Mouse (Mus musculus): ENCODE measurements around the gene Neurl1b. TPM values are rescaled to one million over a fixed set of nuclear protein-coding genes. Genes with fewer than 3 reads are reported as not detected.

Neurl1b gene
- polyA plus RNA-seq, 1 experiment from 2014 or later = 0.25 TPM

DNA sequence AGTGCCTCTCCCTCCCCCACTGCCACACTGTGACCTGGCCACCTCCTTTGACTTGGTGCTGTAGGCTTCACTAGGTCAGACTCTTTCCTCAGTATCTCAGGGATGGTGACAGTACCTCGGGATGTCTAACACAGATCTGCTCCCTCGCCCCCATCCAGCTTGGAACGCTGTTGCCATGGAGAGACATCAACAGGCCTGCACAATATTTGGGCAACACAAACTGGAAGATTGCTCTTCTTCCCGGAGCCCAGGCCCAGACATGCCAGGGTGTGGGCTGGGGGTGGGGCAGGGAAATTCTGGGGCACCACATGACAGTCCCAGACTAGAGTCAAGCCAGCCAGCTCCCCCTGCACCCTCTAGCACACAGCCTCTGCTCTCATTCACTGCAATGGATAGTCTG, 64.0 kb downstream of the Neurl1b start:
- H3K4me1 ChIP-seq (ENCODE audit: control insufficient read depth, insufficient read depth, low read length) = no peaks in the 10 kb centered on the region
- DNase-seq (ENCODE audit: low spot score) (no peak), ATAC-seq (replicated peaks; ENCODE audit: insufficient number of reproducible peaks, low FRiP score, low TSS enrichment, low read depth) (no peak)
- H3K27ac ChIP-seq (replicated peaks; ENCODE audit: low read depth, low read length) = no peak overlapping the region
- no peaks in the 10 kb centered on the region for H3K9me3 ChIP-seq (replicated peaks; ENCODE audit: control insufficient read depth, low read length)
- no peak overlapping the region for H3K4me3 ChIP-seq (ENCODE audit: low read depth, low read length)
- H3K27me3 ChIP-seq (ENCODE audit: control insufficient read depth, insufficient read depth, low read length) = no peaks in the 10 kb centered on the region
- 74% methylated on average over 4 of the region's 4 CpGs for WGBS
- H3K36me3 ChIP-seq (replicated peaks; ENCODE audit: control insufficient read depth, insufficient read depth, low read depth, low read length) = no peaks in the 10 kb centered on the region
- no peak overlapping the region for H3K4me2 ChIP-seq (ENCODE audit: low read depth, low read length)
- no peak overlapping the region for H3K9ac ChIP-seq (replicated peaks; ENCODE audit: low read length)

- Histone ChIP-seq H3K4me3 (ENCODE audit: low read depth, low read length) (no peak overlapping the region), H3K9ac (replicated peaks; ENCODE audit: low read length) (no peak overlapping the region), H3K27me3 (ENCODE audit: control insufficient read depth, insufficient read depth, low read length) (no peaks in the 10 kb centered on the region), H3K9me3 (replicated peaks; ENCODE audit: control insufficient read depth, low read length) (no peaks in the 10 kb centered on the region), H3K27ac (replicated peaks; ENCODE audit: low read depth, low read length) (no peak overlapping the region), H3K36me3 (replicated peaks; ENCODE audit: control insufficient read depth, insufficient read depth, low read depth, low read length) (no peaks in the 10 kb centered on the region), H3K4me2 (ENCODE audit: low read depth, low read length) (no peak overlapping the region), H3K4me1 (ENCODE audit: control insufficient read depth, insufficient read depth, low read length) (no peaks in the 10 kb centered on the region)
- 80% methylated on average over 6 of the region's 6 CpGs for WGBS
- DNase-seq (ENCODE audit: low spot score) (no peak), ATAC-seq (replicated peaks; ENCODE audit: insufficient number of reproducible peaks, low FRiP score, low TSS enrichment, low read depth) (no peak)
These were observed 65.0 kb downstream of the Neurl1b start for GRCm38 (mm10) chr17:26479619-26480018.

- ATAC-seq (replicated peaks; ENCODE audit: insufficient number of reproducible peaks, low FRiP score, low TSS enrichment, low read depth) = no peak
These were observed 66.3 kb downstream of the Neurl1b start for GRCm38 (mm10) chr17:26480956-26481355.

DNA sequence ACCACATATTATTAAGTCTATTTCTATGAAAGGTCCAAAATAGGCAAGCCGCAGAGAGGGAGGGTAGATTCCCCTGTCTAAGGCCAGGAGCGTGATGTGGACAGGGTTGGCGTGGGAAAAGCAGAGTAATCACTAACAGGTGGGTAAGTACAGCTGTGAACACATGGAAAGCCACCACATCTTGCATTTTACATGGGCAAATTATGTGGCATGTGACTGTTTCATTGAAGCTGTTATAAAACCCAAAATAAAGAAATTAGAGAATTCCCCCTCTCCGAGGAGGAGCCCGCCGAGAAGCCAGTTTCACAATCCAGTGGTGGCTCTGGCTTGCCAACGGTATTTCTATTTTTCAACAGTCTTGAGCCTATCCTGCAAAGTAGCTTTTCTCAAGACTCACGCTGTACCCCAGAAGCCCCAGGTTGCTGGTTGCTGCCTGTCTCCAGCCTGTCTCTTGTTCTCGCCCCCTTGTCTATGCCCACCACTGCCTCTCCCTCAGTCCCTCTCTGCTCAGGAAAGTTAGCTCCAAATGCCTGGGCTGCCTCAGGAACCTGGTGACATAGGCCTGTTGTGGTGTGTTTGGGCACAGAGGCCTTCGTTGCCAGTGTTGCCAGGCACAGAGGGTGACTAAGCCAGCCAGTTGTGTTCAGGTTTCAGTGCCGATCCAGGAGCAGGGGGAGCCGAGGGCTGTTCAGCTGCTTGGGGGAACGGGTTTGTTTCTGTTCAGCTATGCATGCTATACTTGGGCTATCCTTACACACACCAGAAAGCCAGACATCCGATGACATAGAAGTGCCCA, 70.2 kb downstream of the Neurl1b start:
- 82% methylated on average over 14 of the region's 14 CpGs for WGBS
- H3K9ac ChIP-seq (replicated peaks; ENCODE audit: low read length) = no peak overlapping the region

More at GRCm38 (mm10) chr17:26480956-26481355, 66.3 kb downstream of the Neurl1b start:
- Histone ChIP-seq H3K27ac (replicated peaks; ENCODE audit: low read depth, low read length) (no peak overlapping the region), H3K4me3 (ENCODE audit: low read depth, low read length) (no peak overlapping the region), H3K4me1 (ENCODE audit: control insufficient read depth, insufficient read depth, low read length) (no peaks in the 10 kb centered on the region), H3K36me3 (replicated peaks; ENCODE audit: control insufficient read depth, insufficient read depth, low read depth, low read length) (no peaks in the 10 kb centered on the region), H3K9me3 (replicated peaks; ENCODE audit: control insufficient read depth, low read length) (no peaks in the 10 kb centered on the region), H3K27me3 (ENCODE audit: control insufficient read depth, insufficient read depth, low read length) (no peaks in the 10 kb centered on the region), H3K9ac (replicated peaks; ENCODE audit: low read length) (no peak overlapping the region), H3K4me2 (ENCODE audit: low read depth, low read length) (no peak overlapping the region)
- no peak for DNase-seq (ENCODE audit: low spot score)
- WGBS = 83% methylated on average over 4 of the region's 4 CpGs

GRCm38 (mm10) chr17:26487266-26487665, 72.6 kb downstream of the Neurl1b start:
- no peaks in the 10 kb centered on the region for H3K27me3 ChIP-seq (ENCODE audit: control insufficient read depth, insufficient read depth, low read length)
- no peak overlapping the region for H3K4me3 ChIP-seq (ENCODE audit: low read depth, low read length)
- no peak overlapping the region for H3K4me2 ChIP-seq (ENCODE audit: low read depth, low read length)
- no peak overlapping the region for H3K27ac ChIP-seq (replicated peaks; ENCODE audit: low read depth, low read length)
- H3K9ac ChIP-seq (replicated peaks; ENCODE audit: low read length) = no peak overlapping the region
- no peaks in the 10 kb centered on the region for H3K36me3 ChIP-seq (replicated peaks; ENCODE audit: control insufficient read depth, insufficient read depth, low read depth, low read length)
- H3K4me1 ChIP-seq (ENCODE audit: control insufficient read depth, insufficient read depth, low read length) = no peaks in the 10 kb centered on the region
- no peak for DNase-seq (ENCODE audit: low spot score)
- 62% methylated on average over 5 of the region's 5 CpGs for WGBS
- no peak for ATAC-seq (replicated peaks; ENCODE audit: insufficient number of reproducible peaks, low FRiP score, low TSS enrichment, low read depth)
- H3K9me3 ChIP-seq (replicated peaks; ENCODE audit: control insufficient read depth, low read length) = no peaks in the 10 kb centered on the region

More for the DNA sequence above, 70.2 kb downstream of the Neurl1b start:
- H3K9me3 ChIP-seq (replicated peaks; ENCODE audit: control insufficient read depth, low read length) = no peaks in the 10 kb centered on the region
- ATAC-seq (replicated peaks; ENCODE audit: insufficient number of reproducible peaks, low FRiP score, low TSS enrichment, low read depth) = no peak
- no peaks in the 10 kb centered on the region for H3K36me3 ChIP-seq (replicated peaks; ENCODE audit: control insufficient read depth, insufficient read depth, low read depth, low read length)
- no peak for DNase-seq (ENCODE audit: low spot score)
- no peaks in the 10 kb centered on the region for H3K4me1 ChIP-seq (ENCODE audit: control insufficient read depth, insufficient read depth, low read length)
- H3K27me3 ChIP-seq (ENCODE audit: control insufficient read depth, insufficient read depth, low read length) = no peaks in the 10 kb centered on the region
- H3K4me3 ChIP-seq (ENCODE audit: low read depth, low read length) = no peak overlapping the region
- no peak overlapping the region for H3K27ac ChIP-seq (replicated peaks; ENCODE audit: low read depth, low read length)
- H3K4me2 ChIP-seq (ENCODE audit: low read depth, low read length) = no peak overlapping the region

- Histone ChIP-seq H3K4me3 (ENCODE audit: low read depth, low read length) (no peak overlapping the region), H3K4me2 (ENCODE audit: low read depth, low read length) (no peak overlapping the region), H3K9ac (replicated peaks; ENCODE audit: low read length) (no peak overlapping the region), H3K27me3 (ENCODE audit: control insufficient read depth, insufficient read depth, low read length) (no peaks in the 10 kb centered on the region), H3K9me3 (replicated peaks; ENCODE audit: control insufficient read depth, low read length) (no peaks in the 10 kb centered on the region), H3K4me1 (ENCODE audit: control insufficient read depth, insufficient read depth, low read length) (no peaks in the 10 kb centered on the region), H3K27ac (replicated peaks; ENCODE audit: low read depth, low read length) (no peak overlapping the region), H3K36me3 (replicated peaks; ENCODE audit: control insufficient read depth, insufficient read depth, low read depth, low read length) (no peaks in the 10 kb centered on the region)
- no peak for ATAC-seq (replicated peaks; ENCODE audit: insufficient number of reproducible peaks, low FRiP score, low TSS enrichment, low read depth)
- no peak for DNase-seq (ENCODE audit: low spot score)
- WGBS = 91% methylated on average over 4 of the region's 4 CpGs
These were observed 73.3 kb downstream of the Neurl1b start for GRCm38 (mm10) chr17:26487917-26488316.

DNA sequence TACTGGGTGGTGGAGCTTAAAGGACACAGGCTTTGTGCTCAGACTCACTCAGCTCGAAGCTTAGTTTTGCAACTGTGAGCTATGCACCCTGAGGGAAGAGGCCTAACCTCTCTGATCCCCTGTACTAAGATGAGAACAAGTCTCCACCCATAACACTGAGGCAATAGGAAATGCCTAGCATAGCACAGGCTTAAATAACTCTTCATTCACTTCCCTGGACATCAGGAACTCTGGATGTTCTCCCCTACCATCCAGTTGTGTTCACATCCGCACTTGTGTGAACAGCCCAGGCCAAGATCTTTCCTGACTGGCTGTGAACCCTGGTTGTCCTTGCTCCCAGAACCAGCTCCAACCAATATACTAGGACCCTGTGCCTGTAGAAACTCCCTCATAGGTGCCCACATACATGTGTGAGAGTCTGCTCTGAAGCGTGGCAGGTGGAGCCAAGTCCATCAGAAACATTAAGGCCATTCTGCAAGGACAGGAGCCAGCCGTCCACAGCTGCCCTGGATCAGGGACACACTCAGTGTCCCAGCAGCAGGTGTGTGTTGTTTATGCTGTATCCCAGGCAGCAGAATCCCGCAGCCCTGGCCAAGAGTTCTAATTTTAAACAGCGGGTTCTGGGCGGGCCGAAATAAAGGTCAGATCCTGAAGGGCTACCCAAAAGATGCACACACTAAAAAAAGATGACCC, 74.2 kb downstream of the Neurl1b start:
- ATAC-seq (replicated peaks; ENCODE audit: insufficient number of reproducible peaks, low FRiP score, low TSS enrichment, low read depth) (no peak), DNase-seq (ENCODE audit: low spot score) (no peak)
- H3K27me3 ChIP-seq (ENCODE audit: control insufficient read depth, insufficient read depth, low read length) = no peaks in the 10 kb centered on the region
- H3K4me2 ChIP-seq (ENCODE audit: low read depth, low read length) = no peak overlapping the region
- no peaks in the 10 kb centered on the region for H3K36me3 ChIP-seq (replicated peaks; ENCODE audit: control insufficient read depth, insufficient read depth, low read depth, low read length)
- H3K9me3 ChIP-seq (replicated peaks; ENCODE audit: control insufficient read depth, low read length) = no peaks in the 10 kb centered on the region
- H3K27ac ChIP-seq (replicated peaks; ENCODE audit: low read depth, low read length) = no peak overlapping the region
- H3K4me3 ChIP-seq (ENCODE audit: low read depth, low read length) = no peak overlapping the region
- WGBS = 88% methylated on average over 8 of the region's 8 CpGs
- H3K4me1 ChIP-seq (ENCODE audit: control insufficient read depth, insufficient read depth, low read length) = no peaks in the 10 kb centered on the region
- H3K9ac ChIP-seq (replicated peaks; ENCODE audit: low read length) = no peak overlapping the region

- H3K4me3 ChIP-seq (ENCODE audit: low read depth, low read length) = no peak overlapping the region
- ATAC-seq (replicated peaks; ENCODE audit: insufficient number of reproducible peaks, low FRiP score, low TSS enrichment, low read depth) (no peak), DNase-seq (ENCODE audit: low spot score) (no peak)
- no peaks in the 10 kb centered on the region for H3K4me1 ChIP-seq (ENCODE audit: control insufficient read depth, insufficient read depth, low read length)
- no peaks in the 10 kb centered on the region for H3K36me3 ChIP-seq (replicated peaks; ENCODE audit: control insufficient read depth, insufficient read depth, low read depth, low read length)
- no peak overlapping the region for H3K4me2 ChIP-seq (ENCODE audit: low read depth, low read length)
- 85% methylated on average over 10 of the region's 10 CpGs for WGBS
- H3K27me3 ChIP-seq (ENCODE audit: control insufficient read depth, insufficient read depth, low read length) = no peaks in the 10 kb centered on the region
- H3K9me3 ChIP-seq (replicated peaks; ENCODE audit: control insufficient read depth, low read length) = no peaks in the 10 kb centered on the region
- no peak overlapping the region for H3K9ac ChIP-seq (replicated peaks; ENCODE audit: low read length)
- no peak overlapping the region for H3K27ac ChIP-seq (replicated peaks; ENCODE audit: low read depth, low read length)
These were observed 75.4 kb downstream of the Neurl1b start for GRCm38 (mm10) chr17:26490072-26490471.
